In the genomic region with DNA sequence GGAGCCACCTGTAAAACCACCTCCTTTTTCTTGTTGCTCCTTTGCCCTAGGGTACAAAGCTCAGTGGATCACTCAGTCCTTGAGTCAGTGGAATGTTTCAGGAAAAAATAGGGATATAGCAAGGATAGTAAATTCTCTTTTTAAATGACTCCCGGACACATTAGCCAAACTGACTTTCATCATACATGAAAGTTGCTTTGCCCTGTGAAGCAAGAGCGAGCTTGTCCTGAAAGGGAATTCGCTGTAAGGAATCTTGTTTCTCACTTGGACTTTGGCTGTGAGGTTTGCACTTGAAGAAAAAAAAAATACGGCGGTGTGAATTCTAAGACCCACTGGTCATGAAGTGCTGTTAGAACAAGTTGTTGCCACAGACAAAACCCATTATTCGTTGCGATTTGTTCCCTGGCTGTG, we compare ENCODE assay signal across 8 mouse cellular contexts. TPM values are rescaled to one million over a fixed set of nuclear protein-coding genes. Genes with fewer than 3 reads are reported as not detected.
DNase-seq lines count a peak whose midpoint lies in the region; ATAC-seq and TF ChIP-seq lines count a peak whose summit lies in the region.

No protein-coding gene starts in this region.

- no peaks in the 10 kb centered on the region for H3K27me3 ChIP-seq in embryonic facial prominence, embryonic 11.5 days (ENCODE audit: control insufficient read depth, insufficient read depth, low read length)
- H3K27me3 ChIP-seq in hindbrain, embryonic 15.5 days: no peaks in the 10 kb centered on the region
- H3K27me3 ChIP-seq in liver, embryonic 14.5 days (ENCODE audit: control insufficient read depth, insufficient read depth, low read length): no peaks in the 10 kb centered on the region
- H3K27me3 ChIP-seq in stomach, embryonic 16.5 days (ENCODE audit: control insufficient read depth, insufficient read depth, low read length): no peaks in the 10 kb centered on the region

- peak; percentile 5; the same call in 1 of the 2 replicates for TF ChIP-seq EP300 in liver, embryonic 14.5 days (IDR thresholded peaks at IDR 0.05; ENCODE audit: low read depth)

- 23% methylated on average over 7 of the region's 7 CpGs for WGBS in embryonic facial prominence, embryonic 11.5 days
- WGBS in hindbrain, embryonic 15.5 days: 12% methylated on average over 7 of the region's 7 CpGs
- WGBS in liver, embryonic 14.5 days (ENCODE audit: insufficient replicate concordance): 10% methylated on average over 7 of the region's 7 CpGs
- WGBS in stomach, embryonic 16.5 days: 2% methylated on average over 7 of the region's 7 CpGs

- H3K9ac ChIP-seq in embryonic facial prominence, embryonic 11.5 days (replicated peaks; ENCODE audit: low read length): peak overlapping the region; percentile 96
- peak overlapping the region; percentile 94 for H3K9ac ChIP-seq in hindbrain, embryonic 15.5 days
- peak overlapping the region; percentile 91 for H3K9ac ChIP-seq in liver, embryonic 14.5 days (replicated peaks)
- H3K9ac ChIP-seq in stomach, embryonic 16.5 days (ENCODE audit: low read length): peak overlapping the region; percentile 99

- H3K9me3 ChIP-seq in embryonic facial prominence, embryonic 11.5 days (replicated peaks; ENCODE audit: control insufficient read depth, low read length): no peaks in the 10 kb centered on the region
- no peaks in the 10 kb centered on the region for H3K9me3 ChIP-seq in hindbrain, embryonic 15.5 days
- no peaks in the 10 kb centered on the region for H3K9me3 ChIP-seq in liver, embryonic 14.5 days (ENCODE audit: control insufficient read depth, low read length)
- H3K9me3 ChIP-seq in stomach, embryonic 16.5 days (replicated peaks; ENCODE audit: control insufficient read depth, low read length): no peaks in the 10 kb centered on the region

- no peaks in the 10 kb centered on the region for H3K36me3 ChIP-seq in embryonic facial prominence, embryonic 11.5 days (replicated peaks; ENCODE audit: control insufficient read depth, insufficient read depth, low read depth, low read length)
- no peaks in the 10 kb centered on the region for H3K36me3 ChIP-seq in hindbrain, embryonic 15.5 days
- peaks cover 6% of the 10 kb centered on the region for H3K36me3 ChIP-seq in liver, embryonic 14.5 days (replicated peaks; ENCODE audit: control insufficient read depth, insufficient read depth, low read depth)
- H3K36me3 ChIP-seq in stomach, embryonic 16.5 days (ENCODE audit: control insufficient read depth, insufficient read depth, low read length): no peaks in the 10 kb centered on the region

- no peak for TF ChIP-seq CTCF in layer of hippocampus, adult 2 months (conservative IDR thresholded peaks at IDR 0.05)
- no peak for TF ChIP-seq CTCF in liver, embryonic 14.5 days (IDR thresholded peaks at IDR 0.05; ENCODE audit: low read depth)

- H3K4me3 ChIP-seq in layer of hippocampus, adult 2 months: peak overlapping the region; percentile 81
- peak overlapping the region; percentile 98 for H3K4me3 ChIP-seq in embryonic facial prominence, embryonic 11.5 days (ENCODE audit: low read depth, low read length)
- H3K4me3 ChIP-seq in hindbrain, embryonic 15.5 days: peak overlapping the region; percentile 75
- peak overlapping the region; percentile 84 to 98 for H3K4me3 ChIP-seq in liver, embryonic 14.5 days (ENCODE audit: insufficient read depth in 1 of 2, low read depth in 2 of 2, low read length in 2 of 2)
- H3K4me3 ChIP-seq in stomach, embryonic 16.5 days (replicated peaks; ENCODE audit: low read length): peak overlapping the region; percentile 94

- DNase-seq in layer of hippocampus, adult 2 months (ENCODE audit: low spot score in 2 of 2): no peak
- no peak for DNase-seq in layer of hippocampus, postnatal 10 days (ENCODE audit: low spot score in 2 of 2)
- peak; percentile 17 for DNase-seq in embryonic facial prominence, embryonic 11.5 days (ENCODE audit: low spot score)
- DNase-seq in liver, embryonic 14.5 days (ENCODE audit: low read depth in 3 of 3, low spot score in 3 of 3): no peak
- DNase-seq in right cerebral cortex, postnatal 4 days: no peak
- DNase-seq in testis, postnatal 14 days (ENCODE audit: low spot score): no peak

- ATAC-seq in embryonic facial prominence, embryonic 11.5 days (replicated peaks; ENCODE audit: insufficient number of reproducible peaks, low FRiP score, low TSS enrichment, low read depth): no peak
- no peak for ATAC-seq in hindbrain, embryonic 15.5 days (ENCODE audit: low FRiP score, low read depth)
- no peak for ATAC-seq in liver, embryonic 14.5 days (ENCODE audit: insufficient read depth)
- no peak for ATAC-seq in stomach, embryonic 16.5 days (ENCODE audit: insufficient read depth, low FRiP score)

- H3K27ac ChIP-seq in layer of hippocampus, adult 2 months: peak overlapping the region; percentile 99
- H3K27ac ChIP-seq in embryonic facial prominence, embryonic 11.5 days (replicated peaks; ENCODE audit: low read depth, low read length): no peak overlapping the region
- H3K27ac ChIP-seq in hindbrain, embryonic 15.5 days (replicated peaks): 0 out of 2 replicates have a peak overlapping the region, but pooled peaks have one; percentile 10
- peak overlapping the region; percentile 92 for H3K27ac ChIP-seq in liver, embryonic 14.5 days
- H3K27ac ChIP-seq in stomach, embryonic 16.5 days (ENCODE audit: low read length): peak overlapping the region; percentile 99

- H3K4me2 ChIP-seq in embryonic facial prominence, embryonic 11.5 days (ENCODE audit: low read depth, low read length): peak overlapping the region; percentile 45
- peak overlapping the region; percentile 89 for H3K4me2 ChIP-seq in hindbrain, embryonic 15.5 days
- peak overlapping the region; percentile 69 for H3K4me2 ChIP-seq in liver, embryonic 14.5 days (ENCODE audit: low read depth)
- H3K4me2 ChIP-seq in stomach, embryonic 16.5 days (ENCODE audit: low read depth, low read length): peak overlapping the region; percentile 72

- H3K4me1 ChIP-seq in embryonic facial prominence, embryonic 11.5 days (ENCODE audit: control insufficient read depth, insufficient read depth, low read length): no peaks in the 10 kb centered on the region
- peaks cover 21% of the 10 kb centered on the region for H3K4me1 ChIP-seq in hindbrain, embryonic 15.5 days (replicated peaks)
- H3K4me1 ChIP-seq in liver, embryonic 14.5 days (replicated peaks; ENCODE audit: control insufficient read depth in 2 of 2, insufficient read depth in 2 of 2, low read length in 1 of 2): peaks cover 33 to 35% of the 10 kb centered on the region in 2 experiments
- peaks cover 17% of the 10 kb centered on the region for H3K4me1 ChIP-seq in stomach, embryonic 16.5 days (ENCODE audit: control insufficient read depth, insufficient read depth, low read length)

RNA-seq across cellular contexts. Expression of a gene that starts 1.8 kb away (rescaled TPM):
- total RNA-seq in layer of hippocampus, adult 2 months (2021): 100 to 1,000 TPM; 143 to 151 TPM
- 100 to 1,000 TPM; 196 to 214 TPM for total RNA-seq in layer of hippocampus, postnatal 10 days (2021)
- 31.6 and 32.1 TPM in 2 replicates for polyA plus RNA-seq in embryonic facial prominence, embryonic 11.5 days (2014; fragmentation: Nextera tagmentation; extraction: Ambion mirVana)
- 34.2 and 37.4 TPM in 2 replicates for polyA plus RNA-seq in hindbrain, embryonic 15.5 days (2015; fragmentation: Nextera tagmentation; extraction: Ambion mirVana)
- 97.1 and 138 TPM in 2 replicates for polyA plus RNA-seq in liver, embryonic 14.5 days (2012; rRNA removed)
- polyA plus RNA-seq in liver, embryonic 14.5 days (2014; fragmentation: Nextera tagmentation; extraction: Ambion mirVana): 61.5 and 63.2 TPM in 2 replicates
- 39.0 and 46.9 TPM in 2 replicates for polyA plus RNA-seq in stomach, embryonic 16.5 days (2015; fragmentation: Nextera tagmentation; extraction: Ambion mirVana)
